Mouse (Mus musculus) spleen, adult 2 months (tissue): ENCODE measurements around the gene Itga3. TPM values are rescaled to one million over a fixed set of nuclear protein-coding genes. Genes with fewer than 3 reads are reported as not detected.

Experiments used
- DNase-seq, 2 experiments: peaks; one replicate each; pipeline versions ENCODE4 v3.0.0 to v3.0.0-alpha.2; 2012 to 2021; ENCODE audit warnings: low spot score in 2 of 2, low read depth in 1 of 2
- H3K27ac ChIP-seq: fragments of 200-500 bp; 2 replicates; pipeline ENCODE4 v1.5.1; 2012; ENCODE audit warnings: low read length, inconsistent platforms; ENCODE audit not compliant: insufficient read depth
- H3K27me3 ChIP-seq: fragments of 200-500 bp; 2 replicates; pipeline ENCODE4 v1.6.1; 2012; ENCODE audit warnings: mild to moderate bottlenecking, moderate library complexity, low read length, inconsistent platforms; ENCODE audit not compliant: control insufficient read depth, insufficient read depth
- H3K36me3 ChIP-seq: fragments of 200-500 bp; 2 replicates; pipeline ENCODE4 v1.6.1; 2012; ENCODE audit warnings: mild to moderate bottlenecking, low read length, inconsistent platforms; ENCODE audit not compliant: control insufficient read depth, insufficient read depth
- H3K4me1 ChIP-seq: fragments of 200-500 bp; 2 replicates; pipeline ENCODE4 v1.6.1; 2011; ENCODE audit warnings: inconsistent platforms; ENCODE audit not compliant: control insufficient read depth, insufficient read depth, insufficient read length
- H3K4me3 ChIP-seq: fragments of 200-500 bp; 2 replicates; pipeline ENCODE4 v1.5.1; 2011; ENCODE audit warnings: mild to moderate bottlenecking, inconsistent platforms; ENCODE audit not compliant: insufficient read depth, insufficient read length; ENCODE audit errors: extremely low read depth
- CTCF ChIP-seq: fragments of 200-500 bp; IDR thresholded peaks from 2 replicates; pipeline ENCODE4 v1.5.1; 2011; ENCODE audit warnings: mild to moderate bottlenecking, inconsistent platforms; ENCODE audit not compliant: insufficient read depth, insufficient read length, insufficient replicate concordance; ENCODE audit errors: extremely low read depth
- POLR2A ChIP-seq: fragments of 200-500 bp; IDR thresholded peaks from 2 replicates; pipeline ENCODE4 v1.6.1; 2011; ENCODE audit warnings: low read depth, low read length, inconsistent platforms
- WGBS: fragments of 180-500 bp; shearing (Covaris S2); methylation state at CpG from one replicate; pipeline ENCODE4 v1.1.7; 2018; 5-methylcytosine and 5-hydroxymethylcytosine counted together
- polyA plus RNA-seq: library from polyadenylated mRNA; depleted of rRNA; stranded (reverse); fragments of >200 nt; gene quantifications from 2 replicates; pipeline ENCODE4 v1.2.3, GENCODE M21; 2012

Itga3 gene
- polyA plus RNA-seq, 1 experiment: 13.9 TPM

DNA sequence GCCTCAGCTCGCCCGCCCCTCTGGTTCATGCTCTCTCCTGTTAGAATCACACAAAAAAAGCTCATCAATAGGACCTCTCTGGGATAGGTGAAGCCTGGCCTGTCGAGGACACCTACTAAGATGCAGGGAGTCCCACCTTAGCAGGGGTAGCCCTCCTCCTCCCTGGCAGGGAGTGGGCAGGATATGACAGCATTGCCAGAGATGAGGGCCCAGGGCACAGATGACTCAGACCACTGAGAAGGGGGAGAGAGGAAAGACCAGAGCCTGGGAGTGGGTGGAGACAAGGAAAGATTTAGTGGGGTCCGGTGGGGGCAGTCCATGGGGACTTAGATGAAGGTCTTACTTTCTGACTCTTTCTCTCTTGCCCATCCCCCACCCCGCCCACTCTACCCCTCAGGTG is 9.6 kb upstream of the Itga3 start:
- no peaks in the 10 kb centered on the region for H3K36me3 ChIP-seq
- no peaks in the 10 kb centered on the region; the same call in 1 of the 2 replicates for H3K4me1 ChIP-seq
- WGBS: 68% methylated on average over 5 of the region's 5 CpGs
- TF ChIP-seq CTCF (no peak), POLR2A (no peak)
- H3K4me3 ChIP-seq: no peak overlapping the region
- no peak for DNase-seq
- H3K27me3 ChIP-seq: 0 out of 2 replicates have a peak, but pooled peaks cover 1% of the 10 kb centered on the region
- H3K27ac ChIP-seq: no peak overlapping the region

DNA sequence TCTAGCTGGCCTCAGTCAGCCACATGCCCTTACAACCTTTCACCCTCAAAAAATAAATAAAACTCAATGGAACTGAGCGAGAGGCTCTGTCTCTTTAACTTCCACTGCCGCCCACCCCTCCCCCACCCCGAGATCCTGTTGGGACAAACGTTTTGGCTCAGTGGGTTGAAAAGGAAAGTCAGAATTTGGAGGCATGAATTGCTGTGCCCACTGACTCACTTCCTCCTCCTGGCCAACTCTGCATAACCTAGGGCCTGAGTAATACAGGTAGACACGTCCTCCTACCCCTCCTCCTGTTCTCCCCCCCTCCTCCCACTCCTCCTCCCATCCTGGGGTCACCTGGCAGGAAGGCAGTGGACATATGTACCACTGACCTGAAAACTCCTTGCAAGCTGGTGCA is 9.1 kb upstream of the Itga3 start:
- Histone ChIP-seq H3K4me3 (no peak overlapping the region), H3K4me1 (no peaks in the 10 kb centered on the region; the same call in 1 of the 2 replicates), H3K27me3 (0 out of 2 replicates have a peak, but pooled peaks cover 1% of the 10 kb centered on the region), H3K36me3 (no peaks in the 10 kb centered on the region), H3K27ac (no peak overlapping the region)
- TF ChIP-seq CTCF (no peak), POLR2A (no peak)
- WGBS: 38% methylated on average over 5 of the region's 5 CpGs
- no peak for DNase-seq

DNA sequence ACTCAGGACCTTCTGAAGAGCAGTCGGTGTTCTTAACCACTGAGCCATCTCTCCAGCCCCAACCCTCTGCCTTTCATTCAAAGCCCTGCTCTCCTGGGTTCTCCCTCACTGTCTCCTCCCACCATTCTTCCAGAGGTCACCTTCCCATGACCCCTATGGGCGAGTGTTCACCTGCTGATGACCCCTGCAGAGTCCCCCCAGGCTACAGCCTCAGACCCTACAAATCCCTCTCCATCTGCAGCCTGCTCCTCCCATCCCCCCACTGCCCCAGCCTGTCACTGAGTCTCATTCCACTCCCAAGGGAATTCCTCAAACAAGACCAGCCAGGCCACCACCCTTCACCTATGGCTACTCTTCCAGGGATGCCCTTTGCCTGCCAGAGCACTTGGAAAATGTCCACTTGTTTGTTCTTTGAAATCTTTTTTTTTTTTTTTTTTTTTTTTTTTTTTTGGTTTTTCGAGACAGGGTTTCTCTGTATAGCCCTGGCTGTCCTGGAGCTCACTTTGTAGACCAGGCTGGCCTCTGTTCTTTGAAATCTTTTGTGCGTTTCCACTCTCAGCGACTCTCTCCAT is 8.3 kb upstream of the Itga3 start:
- DNase-seq: no peak
- 0 out of 2 replicates have a peak, but pooled peaks cover 1% of the 10 kb centered on the region for H3K27me3 ChIP-seq
- 80% methylated on average over 5 of the region's 5 CpGs for WGBS

DNA sequence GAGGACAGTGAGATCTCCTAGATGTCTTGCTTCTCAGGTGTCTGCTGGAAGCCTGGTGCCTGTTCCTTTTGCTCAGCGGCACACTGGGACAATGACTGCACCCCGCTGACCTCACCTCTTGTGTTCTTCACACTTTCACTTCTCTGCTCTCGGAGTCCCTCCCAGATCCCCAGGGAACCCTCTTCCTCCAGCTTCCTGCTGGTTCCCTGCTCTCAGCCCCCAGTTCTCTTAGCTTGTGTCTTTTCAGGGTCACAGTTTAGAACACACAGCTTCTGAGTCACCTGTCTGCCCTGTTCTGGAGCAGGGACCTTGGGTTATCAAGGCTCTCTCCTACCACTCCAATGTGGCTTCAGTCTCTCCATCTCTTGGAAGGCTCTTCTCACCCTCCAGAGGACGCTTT is 7.6 kb upstream of the Itga3 start:
- 0 out of 2 replicates have a peak, but pooled peaks cover 1% of the 10 kb centered on the region for H3K27me3 ChIP-seq
- H3K27ac ChIP-seq: no peak overlapping the region
- no peaks in the 10 kb centered on the region; the same call in 1 of the 2 replicates for H3K4me1 ChIP-seq
- no peak overlapping the region for H3K4me3 ChIP-seq
- no peaks in the 10 kb centered on the region for H3K36me3 ChIP-seq
- no peak for DNase-seq
- TF ChIP-seq POLR2A (no peak), CTCF (no peak)
- WGBS: 63% methylated on average over 4 of the region's 4 CpGs

More for the DNA sequence above, 8.3 kb upstream of the Itga3 start:
- no peak overlapping the region for H3K27ac ChIP-seq
- H3K4me3 ChIP-seq: no peak overlapping the region
- no peak for TF ChIP-seq CTCF
- no peak for TF ChIP-seq POLR2A
- no peaks in the 10 kb centered on the region for H3K36me3 ChIP-seq
- no peaks in the 10 kb centered on the region; the same call in 1 of the 2 replicates for H3K4me1 ChIP-seq

- Histone ChIP-seq H3K4me1 (no peaks in the 10 kb centered on the region), H3K27me3 (no peaks in the 10 kb centered on the region), H3K4me3 (no peak overlapping the region), H3K27ac (no peak overlapping the region), H3K36me3 (no peaks in the 10 kb centered on the region)
- WGBS: 41% methylated on average over 7 of the region's 7 CpGs
- TF ChIP-seq POLR2A (no peak), CTCF (no peak)
- DNase-seq: no peak
These were observed 6.3 kb upstream of the Itga3 start for GRCm38 (mm10) chr11:95082896-95083295.

DNA sequence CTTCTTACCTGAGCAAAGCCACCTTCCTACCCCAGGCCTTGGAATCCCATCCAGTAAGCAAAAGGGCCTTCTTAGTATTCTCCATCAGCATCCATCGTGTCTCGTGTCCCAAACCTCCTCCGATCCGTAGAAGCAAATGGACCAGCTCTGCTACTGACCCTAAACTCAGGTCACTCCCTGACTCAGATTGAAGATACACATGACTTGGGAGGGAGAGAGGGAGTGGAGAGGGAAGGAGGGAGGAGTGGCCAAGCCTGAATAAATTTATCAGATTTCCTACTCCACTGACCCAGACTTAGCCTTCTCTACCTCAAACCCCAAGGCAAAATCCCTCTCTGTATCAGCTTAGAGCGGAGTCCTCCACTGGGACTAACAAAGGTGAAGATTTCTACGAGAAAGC is 4.2 kb upstream of the Itga3 start:
- no peak for DNase-seq
- H3K4me3 ChIP-seq: no peak overlapping the region
- peaks cover 6% of the 10 kb centered on the region for H3K27me3 ChIP-seq
- no peaks in the 10 kb centered on the region; the same call in 1 of the 2 replicates for H3K4me1 ChIP-seq
- no peak for TF ChIP-seq CTCF
- TF ChIP-seq POLR2A: no peak
- no peaks in the 10 kb centered on the region for H3K36me3 ChIP-seq
- no peak overlapping the region for H3K27ac ChIP-seq
- WGBS: 90% methylated on average over 6 of the region's 6 CpGs

DNA sequence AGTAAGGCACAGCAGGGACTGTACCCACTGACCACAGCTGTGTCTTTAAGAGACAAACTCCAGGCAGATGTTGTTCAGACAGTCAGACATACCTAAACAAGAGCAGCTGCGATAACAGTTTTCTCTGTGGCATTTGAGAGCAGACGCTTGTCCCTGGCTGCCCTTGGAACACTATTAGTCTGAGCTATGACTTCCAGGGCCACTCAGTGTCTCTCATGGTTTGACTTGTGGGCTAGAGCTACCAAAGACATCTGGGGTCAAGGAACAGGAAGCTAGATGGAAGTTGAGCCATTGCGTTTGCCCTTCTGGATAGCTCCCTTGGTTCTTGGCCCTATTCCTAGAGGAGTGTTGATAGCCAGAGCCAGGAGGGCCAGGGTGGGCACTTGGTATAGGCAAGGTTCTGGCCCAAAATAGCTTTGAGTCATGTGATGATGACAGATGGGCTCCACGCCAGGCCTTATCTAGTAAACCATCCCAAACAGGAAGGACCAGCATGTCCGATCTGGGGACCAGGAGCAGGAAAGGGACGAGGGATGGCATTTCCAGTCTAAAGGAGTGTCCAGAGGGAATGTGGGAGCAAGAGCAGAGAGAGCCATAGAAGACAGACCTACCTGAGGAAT is 2.8 kb upstream of the Itga3 start:
- 77% methylated on average over 6 of the region's 6 CpGs for WGBS
- no peak overlapping the region for H3K4me3 ChIP-seq
- no peaks in the 10 kb centered on the region for H3K36me3 ChIP-seq
- TF ChIP-seq CTCF (no peak), POLR2A (no peak)
- 0 out of 2 replicates have a peak overlapping the region, but pooled peaks have one; percentile 26 for H3K27ac ChIP-seq
- no peaks in the 10 kb centered on the region; the same call in 1 of the 2 replicates for H3K4me1 ChIP-seq
- no peak for DNase-seq
- H3K27me3 ChIP-seq: peaks cover 8% of the 10 kb centered on the region
